Mouse (Mus musculus) gastrocnemius, adult 18-20 months (tissue): ENCODE data around the gene Grm6. TPM values are rescaled to one million over a fixed set of nuclear protein-coding genes. Genes with fewer than 3 reads are reported as not detected.

ENCODE experiments used
- DNase-seq: peaks from one replicate; pipeline ENCODE4 v3.0.0; 2021; ENCODE audit warnings: low spot score
- long read RNA-seq, 2 experiments: library from polyadenylated mRNA; stranded (forward); transcript quantifications; one replicate each; pipeline ENCODE4 v2.0.0; 2021
- total RNA-seq, 2 experiments: library from RNA; stranded (reverse); gene quantifications; 2 replicates each; pipeline ENCODE4 v1.2.3; 2021

The Grm6 gene
- total RNA-seq = not detected
- long read RNA-seq, experiment 1 = 0 reads
- long read RNA-seq, experiment 2 = 0 reads

GRCm38 (mm10) chr11:50850177-50850735, at the start of gene Grm6:
Gene Grm6, plus strand, starts transcription at chr11:50850685.
- no peak for DNase-seq

- no peak for DNase-seq
Measured at GRCm38 (mm10) chr11:50814233-50814632, 36.3 kb upstream of the Grm6 start.

GRCm38 (mm10) chr11:50826214-50826613, 24.3 kb upstream of the Grm6 start:
- no peak for DNase-seq

GRCm38 (mm10) chr11:50827010-50827953, 23.2 kb upstream of the Grm6 start, which contains the start of gene Zfp354c:
Gene Zfp354c, minus strand, starts transcription at chr11:50827724.
- peak; percentile 90 for DNase-seq

DNA sequence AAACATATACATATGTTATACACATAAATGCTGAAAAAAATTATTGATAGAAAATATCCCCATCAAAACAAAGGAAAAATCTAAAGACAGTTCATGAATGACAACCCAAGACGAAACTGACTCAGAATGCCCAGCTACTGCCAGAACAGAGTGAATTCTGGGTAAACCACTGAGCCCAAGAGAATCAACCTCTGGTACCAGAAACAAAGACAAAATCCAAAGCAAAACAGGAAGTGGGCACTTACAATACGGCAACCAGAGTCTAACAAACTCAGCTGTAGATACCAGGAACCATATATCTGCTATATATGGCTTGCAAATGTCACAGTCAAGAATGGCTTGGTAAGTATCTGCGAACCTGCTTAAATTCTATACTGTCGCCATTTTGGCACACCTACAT, 14.8 kb upstream of the Grm6 start:
- no peak for DNase-seq

- peak; percentile 91 for DNase-seq
Measured at GRCm38 (mm10) chr11:50841023-50841735, 9.3 kb upstream of the Grm6 start, which contains the start of gene Zfp879. Gene Zfp879, minus strand, starts transcription at chr11:50841552.

- no peak for DNase-seq
Measured at GRCm38 (mm10) chr11:50845951-50846350, 4.5 kb upstream of the Grm6 start.

GRCm38 (mm10) chr11:50847047-50847446, 3.4 kb upstream of the Grm6 start:
- DNase-seq = no peak

GRCm38 (mm10) chr11:50848520-50849137, 1.9 kb upstream of the Grm6 start:
- no peak for DNase-seq

GRCm38 (mm10) chr11:50849310-50849709, 1.2 kb upstream of the Grm6 start:
- no peak for DNase-seq

GRCm38 (mm10) chr11:50850989-50851601, 610 bp downstream of the Grm6 start:
- DNase-seq = no peak

GRCm38 (mm10) chr11:50878641-50879040, 28.2 kb downstream of the Grm6 start:
- no peak for DNase-seq

- DNase-seq = no peak
Measured at GRCm38 (mm10) chr11:50883756-50884155, 33.3 kb downstream of the Grm6 start.

DNA sequence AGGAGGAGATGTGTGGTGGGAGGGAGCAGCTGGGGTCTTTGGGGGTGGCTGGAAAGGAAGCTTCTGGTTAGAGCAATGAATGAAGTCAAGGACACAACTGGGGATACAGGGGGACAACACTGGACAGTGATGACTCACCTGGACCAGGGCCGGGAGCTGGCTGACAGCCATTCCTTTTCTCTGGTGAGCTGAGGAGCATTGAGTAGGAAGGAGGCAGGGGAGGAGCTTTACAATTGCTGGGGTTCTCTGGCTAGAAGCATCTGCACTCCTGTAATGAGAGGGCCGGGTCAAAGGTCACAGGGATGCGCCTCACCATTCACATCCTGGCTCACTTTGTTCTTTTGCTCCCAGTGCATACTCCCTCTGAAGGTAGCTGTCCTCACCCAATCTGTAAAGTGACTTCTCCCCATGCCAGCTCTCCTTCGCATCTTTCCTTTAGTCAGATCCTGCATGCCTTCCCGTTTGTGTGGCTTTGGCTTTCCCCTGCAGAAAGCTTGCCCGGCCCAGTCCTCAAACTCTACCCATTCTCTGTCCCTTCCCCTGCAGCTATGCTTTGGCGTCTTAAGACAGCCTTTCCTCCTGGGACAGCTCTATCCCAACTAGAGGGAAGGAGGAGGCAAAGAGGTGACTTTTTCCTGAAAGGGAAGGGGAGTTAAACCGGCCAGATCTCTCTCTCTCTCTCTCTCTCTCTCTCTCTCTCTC, 35.9 kb downstream of the Grm6 start:
- peak; percentile 3 for DNase-seq

DNA sequence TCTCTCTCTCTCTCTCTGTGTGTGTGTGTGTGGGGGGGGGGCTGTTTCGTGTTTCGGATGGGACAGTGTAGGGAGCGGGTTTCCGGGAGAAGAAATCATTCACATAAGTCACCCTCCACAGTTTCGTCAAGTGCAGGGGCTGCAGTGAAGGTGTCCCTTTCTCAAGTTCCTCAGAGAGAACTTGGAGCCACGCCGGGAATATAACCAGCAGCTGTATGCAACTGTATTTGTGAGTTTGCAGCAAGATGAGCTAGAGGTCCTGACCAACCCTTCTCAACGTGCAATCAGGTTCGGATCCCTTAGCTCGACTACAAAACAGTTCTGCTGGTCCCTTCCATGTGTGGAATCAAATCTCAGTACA, 36.4 kb downstream of the Grm6 start:
- DNase-seq = peak; percentile 4

DNA sequence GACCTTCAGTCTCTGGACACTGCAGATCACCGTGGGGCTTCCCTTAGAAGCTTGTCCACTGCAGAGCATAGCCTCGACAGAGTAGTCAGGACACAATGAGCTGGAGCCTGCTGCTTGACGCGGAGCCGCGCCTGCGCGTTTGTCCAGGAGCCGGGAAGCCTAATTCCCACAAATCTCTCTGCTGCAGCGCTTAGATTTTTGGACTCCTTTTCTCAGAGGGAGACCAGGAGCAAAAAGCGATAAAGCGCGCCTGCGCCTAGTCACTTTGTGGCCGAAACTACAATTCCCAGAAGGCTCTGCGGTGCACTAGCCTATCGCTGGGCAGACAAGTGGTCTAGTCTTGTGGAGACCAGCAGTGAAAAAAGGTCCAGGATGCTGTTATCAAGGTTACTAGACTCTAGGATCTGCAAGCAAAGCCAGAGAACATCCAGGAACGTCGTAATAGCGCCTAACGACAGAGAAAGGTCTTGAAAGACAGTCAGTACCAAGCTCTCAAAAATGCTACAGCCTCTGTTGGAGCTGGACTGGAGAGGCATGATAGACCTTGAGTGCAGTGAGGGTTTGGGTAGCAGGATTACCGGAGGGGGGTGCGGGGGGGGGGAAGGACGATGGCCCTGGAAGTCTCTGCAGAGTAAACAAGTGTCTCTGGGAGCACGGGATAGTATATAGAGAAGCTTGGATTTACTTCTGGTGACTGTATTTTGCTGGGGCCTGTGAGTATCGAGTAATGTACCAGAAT, 37.1 kb downstream of the Grm6 start, which contains the start of gene Zfp454:
Gene Zfp454 (minus strand): TSS at position 262 of the 739 bp plus-strand sequence.
- DNase-seq = peak; percentile 88

DNA sequence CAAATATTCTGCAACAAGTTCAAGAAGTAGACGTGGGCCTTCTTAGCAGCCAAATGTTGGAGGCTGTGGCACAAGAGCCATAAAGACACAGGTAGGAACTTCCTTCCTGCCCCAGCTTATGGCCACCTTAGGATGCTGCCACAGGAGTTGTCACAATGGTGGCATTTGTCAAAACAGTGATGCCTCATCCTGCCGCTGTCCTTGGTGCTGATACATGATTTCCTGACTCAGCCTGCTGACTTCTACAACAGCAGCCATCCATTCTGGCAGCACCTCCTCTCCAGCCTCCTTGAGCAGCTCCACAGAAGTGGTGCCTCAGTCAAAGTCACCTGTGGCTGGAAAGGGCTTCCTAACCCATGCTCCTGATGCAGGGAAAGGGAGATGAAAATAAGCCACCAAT, 42.0 kb downstream of the Grm6 start:
- no peak for DNase-seq

GRCm38 (mm10) chr11:50897359-50897758, 46.9 kb downstream of the Grm6 start:
- DNase-seq = no peak

DNA sequence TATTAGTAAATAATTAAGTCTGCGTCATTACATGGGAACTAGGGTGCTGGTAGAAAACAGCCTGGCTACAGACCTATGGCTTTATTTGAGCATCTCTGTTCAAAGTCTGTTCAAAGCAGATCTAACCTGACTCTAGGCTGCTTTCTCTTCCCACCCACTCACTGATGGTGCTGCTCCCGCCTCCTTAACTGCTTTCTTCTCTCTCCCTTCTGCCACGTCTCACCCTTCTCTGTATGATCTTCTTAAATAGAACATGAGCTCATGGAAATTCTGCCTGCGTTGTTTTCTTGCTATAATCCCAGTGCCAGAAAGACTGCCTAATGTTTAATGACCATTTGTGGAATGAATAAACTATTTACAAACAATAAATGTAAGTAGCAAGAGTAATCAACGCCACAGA, 57.7 kb downstream of the Grm6 start:
- DNase-seq = no peak

DNA sequence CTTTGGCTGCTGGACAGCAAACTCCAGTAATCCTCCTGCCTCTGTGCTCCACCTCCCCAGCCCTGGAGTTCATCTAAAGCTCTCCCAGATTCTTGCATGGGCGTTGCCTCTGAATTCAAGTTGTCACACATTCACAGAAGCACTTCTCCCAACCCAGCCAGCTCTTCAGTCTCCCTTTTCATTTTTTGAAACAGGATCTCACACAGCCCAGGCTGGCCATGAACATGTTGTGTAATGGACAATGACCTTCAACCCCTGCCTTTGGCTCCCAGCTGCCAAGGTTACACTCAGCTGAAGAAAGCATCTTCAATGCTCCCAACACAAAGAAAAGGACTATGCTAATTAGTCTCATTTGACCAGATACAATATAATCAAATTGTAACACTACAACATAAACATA, 62.8 kb downstream of the Grm6 start:
- no peak for DNase-seq
